Mouse (Mus musculus) left cerebral cortex, adult 8-10 months (tissue): Measurements from ENCODE around the gene Pagr1a. TPM values are rescaled to one million over a fixed set of nuclear protein-coding genes. Genes with fewer than 3 reads are reported as not detected.

Source experiments
- DNase-seq, 2 experiments: peaks; one replicate each; pipeline ENCODE4 v3.0.0; 2022; ENCODE audit warnings: low spot score in 2 of 2
- total RNA-seq, 4 experiments: library from RNA; stranded (reverse); gene quantifications; 2 replicates each; pipeline ENCODE4 v1.2.4; 2022

Gene Pagr1a
- total RNA-seq, 4 experiments from 2014 or later, result 13.2 to 34.8 (median 28.4) TPM

DNA sequence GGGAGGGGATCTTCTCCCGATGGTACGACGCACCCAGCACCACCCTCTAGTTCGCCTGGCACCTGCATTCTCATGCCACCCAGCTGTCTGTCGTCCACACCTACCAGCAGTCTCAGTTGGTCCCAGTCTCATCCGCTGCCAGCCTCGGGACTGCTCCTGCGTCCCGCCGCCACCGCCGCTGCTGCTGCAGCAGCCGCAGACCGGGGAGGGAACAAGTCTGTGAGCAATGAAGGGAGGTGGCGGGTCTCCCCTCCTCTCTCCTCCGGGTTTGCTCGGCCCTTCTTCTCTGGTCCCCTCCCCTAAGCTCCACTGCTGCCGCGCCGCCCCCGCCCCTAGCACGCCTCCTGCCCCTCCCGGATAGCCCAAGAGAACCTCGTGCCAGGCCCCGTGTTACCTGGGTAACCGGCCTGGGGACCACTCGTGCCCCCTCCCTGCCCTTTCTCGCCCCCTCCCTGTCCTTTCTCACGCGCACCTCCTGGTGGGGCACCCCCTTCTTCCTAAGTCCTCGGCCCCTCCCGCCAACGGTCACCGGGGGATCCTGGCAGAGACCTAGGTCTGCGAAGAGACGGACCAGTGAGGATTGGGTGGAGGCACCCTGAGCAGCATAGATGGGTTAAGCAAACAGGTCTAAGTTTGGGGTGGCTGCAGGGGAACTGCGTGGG lies 3.9 kb upstream of the Pagr1a start, which contains the start of the genes Gm42742 and Prrt2:
Gene Gm42742 (minus strand): TSS at position 197 of the 662 bp plus-strand sequence.
Gene Prrt2 (minus strand): TSS at position 311 of the 662 bp plus-strand sequence.
- peak; percentile 54 to 77 for DNase-seq

DNA sequence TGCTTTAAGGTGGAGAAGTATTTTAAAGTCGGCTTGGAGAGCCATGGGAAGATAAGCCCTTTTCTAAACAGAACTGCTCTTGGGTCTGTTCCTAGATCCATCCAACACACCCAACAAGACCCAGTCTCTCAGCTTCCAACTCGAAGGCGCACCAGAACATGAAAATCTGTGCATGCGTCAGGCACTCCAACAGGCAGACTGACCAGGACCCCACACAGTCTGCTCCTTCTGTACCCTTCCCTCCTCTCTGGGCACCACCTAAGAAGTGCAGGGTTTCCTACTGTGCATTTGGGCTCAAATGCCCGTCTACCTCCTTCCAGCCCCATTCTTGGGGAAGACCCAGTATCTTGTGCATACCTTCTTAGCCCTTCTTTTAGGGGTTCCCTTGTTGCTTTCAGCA lies 3.3 kb upstream of the Pagr1a start:
- DNase-seq, result peak in 1 of 2 experiments; percentile 27

- DNase-seq, result peak in 1 of 2 experiments; percentile 15
Observed at GRCm38 (mm10) chr7:127020031-127020430, 2.9 kb upstream of the Pagr1a start.

GRCm38 (mm10) chr7:127019306-127019960 lies 2.3 kb upstream of the Pagr1a start:
- DNase-seq, result no peak

DNA sequence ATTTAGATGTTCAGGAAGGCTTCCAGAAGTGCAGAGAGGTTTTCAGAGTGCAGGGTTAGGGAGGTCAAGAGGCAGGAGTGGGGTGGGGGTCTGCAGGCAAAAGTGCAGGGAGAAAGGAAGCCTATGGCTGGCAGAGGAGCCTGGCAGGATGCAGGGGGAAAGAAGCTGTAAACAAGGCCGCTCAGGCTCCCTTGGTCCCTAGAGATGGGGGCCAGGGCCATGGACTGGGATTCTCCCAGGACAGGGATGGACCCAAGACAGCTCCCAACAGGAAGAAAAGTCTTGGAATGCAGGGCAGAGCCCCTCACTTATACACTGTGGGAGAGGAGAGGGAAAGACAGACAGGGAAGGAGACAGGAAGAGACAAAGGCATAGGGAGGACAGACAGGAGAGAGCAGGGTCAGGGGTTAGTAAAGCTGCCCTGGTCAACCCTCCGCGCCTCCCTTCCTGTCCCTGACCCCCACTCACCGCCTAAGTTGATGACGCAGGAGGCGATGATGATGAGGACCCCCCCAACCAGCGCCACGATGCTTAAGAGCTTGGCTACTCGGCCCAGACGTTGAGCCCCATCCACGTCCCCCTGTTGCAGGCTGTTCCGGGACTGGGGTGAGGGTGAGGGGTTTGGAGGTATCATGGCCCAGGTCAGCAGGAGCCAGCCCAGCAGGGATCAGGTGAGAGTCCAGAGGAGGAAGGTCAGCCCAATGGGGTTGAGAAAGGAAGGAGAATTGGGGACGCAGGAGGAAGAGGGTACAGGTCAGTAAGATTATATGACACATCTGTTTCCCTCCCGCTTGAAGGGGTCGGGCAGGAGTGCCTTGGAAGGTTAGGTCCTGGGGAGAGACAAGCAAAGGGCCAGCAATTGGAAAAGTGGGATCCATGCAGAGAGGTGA lies 1.5 kb upstream of the Pagr1a start:
- DNase-seq, result peak in 1 of 2 experiments; percentile 22

- DNase-seq, result no peak
Observed at GRCm38 (mm10) chr7:127017950-127018345, 796 bp upstream of the Pagr1a start.

DNA sequence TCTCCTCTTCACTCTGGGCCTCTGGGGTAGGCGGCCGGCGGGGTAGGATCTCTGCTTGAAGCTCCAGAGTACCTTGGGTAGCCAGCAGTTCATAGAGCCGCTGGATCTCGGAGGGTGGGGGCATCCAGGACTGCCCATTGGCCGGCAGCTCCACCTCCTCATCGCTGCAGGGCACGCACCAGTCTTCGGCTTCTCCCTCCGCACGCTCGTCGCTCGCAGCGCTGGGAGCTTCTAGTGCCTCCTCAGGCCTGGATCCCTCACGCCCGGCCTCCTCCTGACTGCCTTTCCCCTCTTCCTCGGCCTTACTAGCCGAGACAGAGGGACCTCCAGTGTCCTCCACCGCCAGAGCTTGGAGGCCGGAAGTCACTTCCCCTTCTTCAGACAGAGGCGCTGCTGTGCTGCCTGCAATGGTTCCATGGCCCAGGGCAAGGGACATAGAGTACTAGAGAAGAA lies 640 bp downstream of the Pagr1a start:
- DNase-seq, result no peak

- no peak for DNase-seq
Observed at GRCm38 (mm10) chr7:127016481-127016485, 869 bp downstream of the Pagr1a start, which contains the start of gene Pagr1b. Gene Pagr1b, minus strand, starts transcription at chr7:127016484.

DNA sequence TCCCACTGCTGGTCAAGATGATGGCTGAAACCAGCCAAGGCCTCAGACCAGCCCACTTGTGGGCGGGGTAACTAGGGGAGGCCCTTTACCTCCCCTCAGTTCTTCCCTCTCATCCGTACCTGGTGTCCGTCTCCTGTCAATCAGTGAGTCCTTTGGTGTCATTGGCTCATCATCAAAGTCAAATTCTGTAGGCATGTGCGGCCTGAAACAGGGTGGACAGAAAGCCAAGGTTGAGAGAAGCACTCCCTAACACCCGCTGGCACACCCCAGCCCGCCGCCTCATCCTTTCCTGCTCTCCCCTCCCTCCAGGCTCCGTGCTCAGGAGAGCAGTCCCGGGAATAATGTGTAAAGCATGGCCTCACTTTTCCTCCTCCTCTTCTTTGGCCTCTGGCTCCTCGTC lies 1.1 kb downstream of the Pagr1a start:
- no peak for DNase-seq

DNA sequence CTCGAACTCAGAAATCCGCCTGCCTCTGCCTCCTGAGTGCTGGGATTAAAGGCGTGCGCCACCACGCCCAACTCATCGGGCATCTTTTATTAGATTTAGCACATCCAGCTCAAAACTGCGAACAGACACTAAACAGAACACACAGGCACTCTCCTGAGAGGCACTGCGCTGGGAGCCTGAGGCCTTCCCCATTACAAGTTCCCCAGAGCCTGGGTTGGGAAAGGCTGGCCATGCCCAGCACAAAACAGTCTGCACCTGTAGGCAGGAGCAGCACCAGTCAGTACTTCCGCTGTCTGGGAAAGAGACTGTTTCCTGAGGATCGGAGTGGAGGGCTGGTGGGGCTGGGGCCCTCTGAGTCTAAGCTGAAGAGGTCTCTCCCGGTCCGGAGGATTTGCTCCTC lies 2.2 kb downstream of the Pagr1a start:
- DNase-seq, result no peak

DNA sequence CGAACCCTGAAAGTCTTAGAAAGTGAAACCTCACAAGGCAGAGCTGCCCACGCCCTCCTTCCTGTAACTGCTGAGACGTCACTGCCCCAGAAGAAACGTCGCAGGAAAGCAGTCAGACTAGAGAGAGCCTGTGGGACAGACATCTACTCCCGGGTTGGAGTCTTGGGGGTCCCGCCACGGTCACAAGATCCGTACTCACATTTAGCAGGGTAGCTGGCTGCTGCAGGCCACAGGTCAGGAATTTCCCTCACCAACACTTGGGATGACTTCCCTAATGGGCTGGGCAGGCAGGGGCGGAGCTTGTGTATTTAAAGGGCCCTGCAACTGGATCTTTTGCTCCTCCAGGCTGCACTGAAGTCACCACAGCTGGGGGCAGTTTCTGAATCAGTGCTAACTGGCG lies 2.8 kb downstream of the Pagr1a start, which contains the start of gene Mvp:
Gene Mvp (minus strand): TSS at position 302 of the 400 bp plus-strand sequence.
- peak in 1 of 2 experiments; percentile 16 for DNase-seq

DNA sequence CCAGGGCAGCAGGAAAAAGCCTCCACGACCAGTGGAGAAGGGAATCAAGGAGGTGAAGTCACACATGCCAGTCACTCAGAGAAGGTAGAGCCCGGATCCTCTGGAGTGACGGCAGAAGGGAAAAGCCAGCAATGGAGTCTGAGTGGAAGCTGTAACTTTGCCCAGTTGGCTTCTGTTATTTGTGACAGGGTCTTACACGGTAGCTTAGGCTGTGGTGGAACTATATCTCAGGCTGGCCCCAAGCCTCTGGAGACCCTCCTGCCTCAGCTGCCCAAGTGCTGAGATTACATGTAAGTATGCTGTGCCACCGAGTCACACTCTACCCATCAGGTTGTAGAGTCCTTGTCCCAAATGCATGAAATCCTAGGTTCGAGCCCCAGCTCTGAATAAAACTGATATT lies 3.8 kb downstream of the Pagr1a start:
- no peak for DNase-seq

DNA sequence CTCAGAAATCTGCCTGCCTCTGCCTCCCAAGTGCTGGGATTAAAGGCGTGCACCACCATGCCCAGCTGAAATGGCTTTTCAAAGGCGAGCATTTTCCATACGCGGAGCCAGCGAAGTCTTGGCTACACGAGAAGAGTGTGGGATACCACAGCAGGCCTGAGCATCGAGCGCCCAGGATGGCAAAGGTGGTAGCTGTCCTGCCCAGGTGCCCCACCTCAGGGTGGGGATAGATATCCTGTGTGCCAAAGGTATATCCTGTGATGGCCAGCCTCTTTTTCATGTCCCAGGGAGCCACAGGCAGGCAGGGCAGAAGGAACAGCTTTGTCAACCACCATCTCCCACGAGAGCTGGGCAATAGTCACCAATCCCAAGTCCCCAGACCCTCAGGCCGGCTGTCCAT lies 4.3 kb downstream of the Pagr1a start:
- no peak for DNase-seq

- DNase-seq, result no peak
Observed at GRCm38 (mm10) chr7:127012374-127012773, 4.8 kb downstream of the Pagr1a start.

- DNase-seq, result no peak
Observed at GRCm38 (mm10) chr7:127011717-127012116, 5.4 kb downstream of the Pagr1a start.

GRCm38 (mm10) chr7:127011051-127011450 lies 6.1 kb downstream of the Pagr1a start:
- no peak for DNase-seq

DNA sequence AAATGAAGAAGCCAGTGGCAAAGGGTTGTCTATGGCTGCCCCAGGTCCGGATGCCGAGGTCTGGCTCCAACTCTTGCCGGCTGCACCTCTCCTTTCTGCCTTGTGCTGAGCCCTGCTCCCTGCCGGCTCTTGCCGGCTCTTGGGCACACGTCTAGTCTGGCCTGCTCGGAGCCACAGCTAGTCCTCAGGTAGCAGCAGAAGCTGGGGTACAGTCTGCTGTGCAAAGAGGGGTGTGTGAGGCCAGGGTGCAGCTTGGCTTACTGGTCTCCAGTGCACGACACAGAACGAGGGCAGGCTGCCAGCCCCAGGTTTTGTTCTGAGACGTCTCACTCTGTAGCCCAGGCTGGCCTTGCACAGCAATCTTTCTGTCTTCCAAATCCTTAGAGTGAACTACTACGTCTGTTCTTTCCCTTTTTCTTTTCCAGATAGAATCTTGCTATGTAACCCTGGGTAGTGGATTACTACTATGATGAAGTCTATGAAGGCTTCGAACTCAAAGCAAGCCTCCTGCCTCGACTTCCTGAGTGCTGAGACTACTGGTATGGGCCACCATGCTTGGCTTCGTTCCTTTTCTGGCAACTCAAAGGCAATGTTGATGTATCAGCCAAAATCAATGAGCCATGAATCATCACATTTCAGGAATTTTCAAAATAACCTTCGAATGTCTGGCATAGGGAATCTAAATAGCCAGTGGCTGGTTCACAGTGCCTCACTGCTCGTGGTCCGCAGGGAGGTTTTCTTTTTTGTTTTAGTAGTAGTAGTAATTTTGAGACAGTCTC lies 7.7 kb downstream of the Pagr1a start:
- DNase-seq, result no peak

GRCm38 (mm10) chr7:127008239-127009019 lies 8.7 kb downstream of the Pagr1a start:
- DNase-seq, result peak in 1 of 2 experiments; percentile 87

DNA sequence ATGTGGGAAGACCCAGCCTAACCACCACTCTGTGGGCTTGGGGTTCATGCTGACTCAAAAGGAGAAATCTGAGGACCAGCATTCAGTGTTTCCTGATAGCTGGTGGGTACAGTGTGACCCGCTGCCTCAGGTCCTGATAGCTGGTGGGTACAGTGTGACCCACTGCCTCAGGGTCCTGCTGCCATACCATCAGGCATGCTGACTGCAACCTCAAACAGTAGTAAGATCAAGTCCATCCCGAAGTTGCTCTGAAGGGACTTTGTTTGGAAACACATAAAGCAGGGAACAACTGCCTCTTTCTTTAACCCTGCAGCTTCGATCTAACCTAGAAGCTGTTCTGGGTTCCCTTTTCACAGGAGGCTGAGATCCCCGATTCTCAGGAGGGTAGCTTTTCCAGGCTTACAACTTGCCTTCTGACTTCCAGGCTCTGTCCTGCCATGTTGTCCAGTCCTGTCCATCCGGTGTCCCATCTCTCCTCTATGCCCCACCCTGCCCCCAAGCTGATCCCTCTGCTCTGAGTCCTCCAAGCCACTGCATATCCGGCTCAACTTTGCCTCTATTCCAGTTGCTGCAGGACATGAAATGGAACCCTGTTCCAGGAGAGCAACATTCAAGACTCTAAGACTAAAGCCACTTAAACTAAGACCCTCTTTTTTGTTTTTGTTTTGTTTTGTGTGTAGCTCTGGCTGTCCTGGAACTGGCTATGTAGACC lies 9.7 kb downstream of the Pagr1a start:
- DNase-seq, result no peak
